8 mouse cellular contexts compared by ENCODE assay signal in genomic region chr12:86885336-86885735, GRCm38 (mm10). TPM values are rescaled to one million over a fixed set of nuclear protein-coding genes. Genes with fewer than 3 reads are reported as not detected.
DNase-seq lines count a peak whose midpoint lies in the region; ATAC-seq lines count a peak whose summit lies in the region.

No protein-coding gene starts in this region.

- no peaks in the 10 kb centered on the region for H3K9me3 ChIP-seq in megakaryocyte, embryonic 14.5 days
- no peaks in the 10 kb centered on the region for H3K9me3 ChIP-seq in forebrain, embryonic 14.5 days (replicated peaks; ENCODE audit: control insufficient read depth, low read length)
- no peaks in the 10 kb centered on the region for H3K9me3 ChIP-seq in limb, embryonic 15.5 days
- H3K9me3 ChIP-seq in stomach, embryonic 15.5 days, result no peaks in the 10 kb centered on the region

- H3K36me3 ChIP-seq in megakaryocyte, embryonic 14.5 days (replicated peaks; ENCODE audit: low read length), result peaks cover 17% of the 10 kb centered on the region
- H3K36me3 ChIP-seq in forebrain, embryonic 14.5 days (ENCODE audit: control insufficient read depth, insufficient read depth, low read length), result peaks cover 10% of the 10 kb centered on the region
- 0 out of 2 replicates have a peak, but pooled peaks cover 2% of the 10 kb centered on the region for H3K36me3 ChIP-seq in limb, embryonic 15.5 days
- H3K36me3 ChIP-seq in stomach, embryonic 15.5 days, result no peaks in the 10 kb centered on the region

- peak overlapping the region; percentile 99; the same call in 1 of the 2 replicates for H3K27ac ChIP-seq in forebrain, embryonic 14.5 days (ENCODE audit: low read depth, low read length)
- peak overlapping the region; percentile 99 for H3K27ac ChIP-seq in limb, embryonic 15.5 days
- peak overlapping the region; percentile 100 for H3K27ac ChIP-seq in stomach, embryonic 15.5 days

- peaks cover 80% of the 10 kb centered on the region for H3K4me1 ChIP-seq in megakaryocyte, embryonic 14.5 days
- H3K4me1 ChIP-seq in forebrain, embryonic 14.5 days (ENCODE audit: control insufficient read depth, insufficient read depth, low read length), result peaks cover 51% of the 10 kb centered on the region
- peaks cover 63% of the 10 kb centered on the region for H3K4me1 ChIP-seq in limb, embryonic 15.5 days
- peaks cover 53% of the 10 kb centered on the region for H3K4me1 ChIP-seq in stomach, embryonic 15.5 days

- 4% methylated on average over 6 of the region's 6 CpGs for WGBS in forebrain, embryonic 14.5 days
- WGBS in limb, embryonic 15.5 days, result 7% methylated on average over 6 of the region's 6 CpGs
- WGBS in stomach, embryonic 15.5 days, result 8% methylated on average over 6 of the region's 6 CpGs

- peak overlapping the region; percentile 40 for H3K4me2 ChIP-seq in forebrain, embryonic 14.5 days (ENCODE audit: low read length)
- peak overlapping the region; percentile 77 for H3K4me2 ChIP-seq in limb, embryonic 15.5 days
- peak overlapping the region; percentile 92 for H3K4me2 ChIP-seq in stomach, embryonic 15.5 days

- peak overlapping the region; percentile 21; the same call in 1 of the 2 replicates for H3K9ac ChIP-seq in forebrain, embryonic 14.5 days (ENCODE audit: low read length)
- no peak overlapping the region for H3K9ac ChIP-seq in limb, embryonic 15.5 days
- no peak overlapping the region for H3K9ac ChIP-seq in stomach, embryonic 15.5 days

- ATAC-seq in megakaryocyte, adult 5-6 weeks (ENCODE audit: poor library complexity, severe bottlenecking), result no peak
- ATAC-seq in forebrain, embryonic 14.5 days, result no peak
- ATAC-seq in limb, embryonic 15.5 days (ENCODE audit: insufficient number of reproducible peaks, low FRiP score, low TSS enrichment, low read depth), result no peak
- ATAC-seq in stomach, embryonic 15.5 days (ENCODE audit: insufficient read depth, low FRiP score, low read depth), result no peak

- peak overlapping the region; percentile 99 for H3K4me3 ChIP-seq in megakaryocyte, embryonic 14.5 days (replicated peaks)
- peak overlapping the region; percentile 98 for H3K4me3 ChIP-seq in forebrain, embryonic 14.5 days (ENCODE audit: low read depth, low read length)
- H3K4me3 ChIP-seq in limb, embryonic 15.5 days, result peak overlapping the region; percentile 65
- H3K4me3 ChIP-seq in stomach, embryonic 15.5 days (replicated peaks), result peak overlapping the region; percentile 67

- peaks cover 5% of the 10 kb centered on the region for H3K27me3 ChIP-seq in megakaryocyte, embryonic 14.5 days (replicated peaks)
- no peaks in the 10 kb centered on the region for H3K27me3 ChIP-seq in forebrain, embryonic 14.5 days (replicated peaks; ENCODE audit: control insufficient read depth, insufficient read depth, low read length)
- no peaks in the 10 kb centered on the region for H3K27me3 ChIP-seq in limb, embryonic 15.5 days
- H3K27me3 ChIP-seq in stomach, embryonic 15.5 days (replicated peaks), result no peaks in the 10 kb centered on the region

- DNase-seq in forebrain, embryonic 14.5 days (ENCODE audit: low spot score), result no peak
- no peak for DNase-seq in layer of hippocampus, adult 9-11 months
- DNase-seq in thymus, postnatal 14 days, result no peak
- DNase-seq in embryo, embryonic 11 days, result no peak

RNA-seq across cellular contexts. Expression of gene Irf2bpl, which starts 0.7 kb away (rescaled TPM):
- polyA plus RNA-seq in megakaryocyte, embryonic 14.5 days (2012; ENCODE audit: insufficient read depth, low replicate concordance), result 32.7 and 46.2 TPM in 2 replicates
- 3.0 and 3.6 TPM in 2 replicates for total RNA-seq in megakaryocyte, adult 5-6 weeks (2015)
- 1.4 and 3.5 TPM in 2 replicates for total RNA-seq in megakaryocyte, adult 5-6 weeks (2017)
- polyA plus RNA-seq in forebrain, embryonic 14.5 days (2014; fragmentation: Nextera tagmentation; extraction: Ambion mirVana), result 41.4 and 56.5 TPM in 2 replicates
- 36.0 and 38.5 TPM in 2 replicates for polyA plus RNA-seq in limb, embryonic 15.5 days (2015; fragmentation: Nextera tagmentation; extraction: Ambion mirVana)
- 28.4 and 29.3 TPM in 2 replicates for polyA plus RNA-seq in stomach, embryonic 15.5 days (2015; fragmentation: Nextera tagmentation; extraction: Ambion mirVana)

Comparison
In these comparisons a context has a peak if more than half of its experiments do, and no peak if none do; other contexts are left out.
1. H3K4me2 ChIP-seq: peak in every context shown above with its lines; median percentile 92 in stomach, embryonic 15.5 days; 77 in limb, embryonic 15.5 days; 40 in forebrain, embryonic 14.5 days.